ENCODE assay signal across 9 mouse cellular contexts in the genomic region with DNA sequence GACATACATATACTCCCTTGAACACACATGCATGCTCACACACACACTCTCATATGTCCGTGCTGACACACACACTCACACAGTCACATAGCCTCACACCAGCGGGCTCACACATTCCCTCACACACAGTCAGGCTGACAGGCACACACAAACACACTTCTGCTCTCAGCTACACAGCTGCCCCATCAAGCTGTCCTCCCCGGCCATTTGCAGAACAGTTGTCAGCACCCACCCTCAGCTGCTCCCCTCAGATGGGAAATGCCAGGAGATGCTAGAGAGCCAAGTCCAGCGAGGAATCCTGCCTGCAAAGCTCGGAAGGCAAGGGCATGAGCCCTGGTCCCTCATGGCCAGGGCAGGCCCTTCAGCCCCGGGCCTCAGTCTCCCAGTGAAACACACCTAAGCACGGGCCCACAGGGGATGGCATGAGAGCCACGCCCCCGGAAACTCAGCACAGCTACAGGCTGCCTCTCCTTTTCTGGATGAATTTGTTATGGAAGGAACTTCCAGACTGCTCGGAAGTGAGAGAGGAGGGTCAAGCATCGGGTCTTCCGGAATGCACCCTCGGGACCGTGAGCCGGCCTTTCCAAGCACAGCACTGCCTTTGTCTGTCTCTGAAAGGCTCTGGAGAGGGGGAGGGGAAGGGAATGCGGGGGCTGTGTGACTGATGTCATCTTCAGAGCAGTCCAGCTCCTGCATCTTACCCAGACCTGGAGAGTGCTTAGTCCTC.
A peak's percentile ranks its signal among the peaks of the same experiment; 100 is the strongest.
DNase-seq lines count a peak whose midpoint lies in the region; ATAC-seq and TF ChIP-seq lines count a peak whose summit lies in the region.
"Had no signal": no experiment of that assay in that cellular context is flagged by ENCODE, and none has a peak within 500 bp of the region (broad histone marks: within the 10 kb centered on the region; RNA-seq: fewer than 3 reads in every experiment).

No protein-coding gene starts in this region.

- DNase-seq in lung, adult 2 months: no peak
- DNase-seq in frontal cortex, postnatal 10 days (ENCODE audit: low spot score in 2 of 2): peak; percentile 25 to 34
- peak; percentile 33 for DNase-seq in layer of hippocampus, adult 9-10 months (ENCODE audit: low spot score)
- DNase-seq in cerebellum, adult 18-20 months: no peak
- DNase-seq in cerebellum, adult 11-12 months: no peak

- no peak for TF ChIP-seq CTCF in lung, adult 2 months (IDR thresholded peaks at IDR 0.05; ENCODE audit: insufficient read depth, low read length)

- peaks cover 25% of the 10 kb centered on the region for H3K79me2 ChIP-seq in myocyte (ENCODE audit: control insufficient read depth, insufficient read depth)

- H3K27me3 ChIP-seq in lung, embryonic 15.5 days: no peaks in the 10 kb centered on the region
- 0 out of 2 replicates have a peak, but pooled peaks cover 3% of the 10 kb centered on the region for H3K27me3 ChIP-seq in hindbrain, embryonic 13.5 days
- no peaks in the 10 kb centered on the region for H3K27me3 ChIP-seq in myocyte (ENCODE audit: control insufficient read depth, insufficient read depth, insufficient read length)

- ATAC-seq in lung, embryonic 15.5 days (ENCODE audit: borderline replicate concordance, extremely low read depth, low FRiP score, low TSS enrichment): peak; percentile 75
- ATAC-seq in hindbrain, embryonic 13.5 days (ENCODE audit: low FRiP score): peak; percentile 67

- 9% methylated on average over 16 of the region's 16 CpGs for WGBS in lung, embryonic 15.5 days
- 31% methylated on average over 16 of the region's 16 CpGs for WGBS in lung, adult 2 months
- 22% methylated on average over 16 of the region's 16 CpGs for WGBS in hindbrain, embryonic 13.5 days

- TF ChIP-seq POLR2A in lung, adult 2 months (IDR thresholded peaks at IDR 0.05; ENCODE audit: borderline replicate concordance, extremely low read depth, low read depth, low read length): no peak
- no peak for TF ChIP-seq POLR2A in myocyte (IDR thresholded peaks at IDR 0.05; ENCODE audit: insufficient read length, low read depth)

- H3K4me1 ChIP-seq in lung, embryonic 15.5 days: peaks cover 38% of the 10 kb centered on the region
- peaks cover 11% of the 10 kb centered on the region; the same call in 1 of the 2 replicates for H3K4me1 ChIP-seq in lung, adult 2 months (ENCODE audit: control insufficient read depth, insufficient read depth, low read length)
- peaks cover 44% of the 10 kb centered on the region for H3K4me1 ChIP-seq in hindbrain, embryonic 13.5 days (replicated peaks)

- H3K4me3 ChIP-seq in lung, embryonic 15.5 days: no peak overlapping the region
- no peak overlapping the region for H3K4me3 ChIP-seq in lung, adult 2 months (replicated peaks; ENCODE audit: extremely low read depth, low read depth, low read length)
- H3K4me3 ChIP-seq in hindbrain, embryonic 13.5 days: no peak overlapping the region
- no peak overlapping the region for H3K4me3 ChIP-seq in myocyte
- H3K4me3 ChIP-seq: erythroblast, embryonic 14.5 days had no signal

- H3K36me3 ChIP-seq in lung, embryonic 15.5 days: no peaks in the 10 kb centered on the region
- H3K36me3 ChIP-seq in hindbrain, embryonic 13.5 days: no peaks in the 10 kb centered on the region
- no peaks in the 10 kb centered on the region for H3K36me3 ChIP-seq in myocyte (ENCODE audit: control insufficient read depth, insufficient read depth)

- peak overlapping the region; percentile 81 for H3K27ac ChIP-seq in lung, embryonic 15.5 days
- peak overlapping the region; percentile 73 for H3K27ac ChIP-seq in hindbrain, embryonic 13.5 days

- H3ac ChIP-seq in myocyte (ENCODE audit: control insufficient read depth, insufficient read length): no peak overlapping the region

- H3K9ac ChIP-seq in lung, embryonic 15.5 days: peak overlapping the region; percentile 4
- peak overlapping the region; percentile 58 for H3K9ac ChIP-seq in hindbrain, embryonic 13.5 days

- H3K4me2 ChIP-seq in lung, embryonic 15.5 days: peak overlapping the region; percentile 32
- H3K4me2 ChIP-seq in hindbrain, embryonic 13.5 days: 0 out of 2 replicates have a peak overlapping the region, but pooled peaks have one; percentile 13
- H3K4me2 ChIP-seq in myocyte (ENCODE audit: low read depth): peak overlapping the region; percentile 10

- no peaks in the 10 kb centered on the region for H3K9me3 ChIP-seq in lung, embryonic 15.5 days
- no peaks in the 10 kb centered on the region for H3K9me3 ChIP-seq in hindbrain, embryonic 13.5 days

TF ChIP-seq in myocyte, 11 proteins besides CTCF, POLR2A, EP300 and RAD21:
- TF ChIP-seq SRF (IDR thresholded peaks at IDR 0.05; ENCODE audit: control insufficient read depth, insufficient read length, low read depth) (peak; percentile 15), TCF12 (IDR thresholded peaks at IDR 0.05; ENCODE audit: insufficient read depth, poor library complexity, severe bottlenecking) (peak; percentile 87), MAX (IDR thresholded peaks at IDR 0.05; ENCODE audit: low read depth) (no peak), TCF3 (IDR thresholded peaks at IDR 0.05; ENCODE audit: insufficient read length, low read depth) (peak; percentile 96), E2F4 (IDR thresholded peaks at IDR 0.05; ENCODE audit: insufficient read depth) (no peak), MYOG (IDR thresholded peaks at IDR 0.05; ENCODE audit: control insufficient read depth in 1 of 3, insufficient read depth in 1 of 3, insufficient read length in 2 of 3, low read depth in 2 of 3) (peak; percentile 97 to 99 (median 99)), MYOD1 (IDR thresholded peaks at IDR 0.05; ENCODE audit: control insufficient read depth in 1 of 3, insufficient read length in 2 of 3, low read depth in 2 of 3) (peak in 2 of 3 experiments; percentile 95), POLR2AphosphoS2 (IDR thresholded peaks at IDR 0.05; ENCODE audit: insufficient read length, low read depth) (no peak), USF1 (IDR thresholded peaks at IDR 0.05; ENCODE audit: low read depth) (no peak), REST (IDR thresholded peaks at IDR 0.05; ENCODE audit: insufficient read depth, insufficient read length) (no peak), CEBPB (IDR thresholded peaks at IDR 0.05; ENCODE audit: insufficient read depth, poor library complexity, severe bottlenecking) (no peak)

Comparison
In these comparisons a context has a peak if more than half of its experiments do, and no peak if none do; other contexts are left out.
1. DNase-seq: peak in frontal cortex, postnatal 10 days (2 of 2) and layer of hippocampus, adult 9-10 months (single experiment); none in lung, adult 2 months (single experiment), cerebellum, adult 18-20 months (0 of 2) and cerebellum, adult 11-12 months (single experiment).
2. Peak in every context shown above with its lines, with median percentiles within 50 percentile points of each other: H3K4me2 ChIP-seq.